Mouse (Mus musculus): ENCODE data around the gene Itprip. TPM values are rescaled to one million over a fixed set of nuclear protein-coding genes. Genes with fewer than 3 reads are reported as not detected.
"Not testable (repeated sequence)": the region's sequence is repeated elsewhere in the genome, so short reads cannot be mapped to it uniquely, and the experiment has no call there.

Gene Itprip
- total RNA-seq, 1 experiment from 2014 or later, result 18.6 TPM

- no peak for ATAC-seq (replicated peaks in 1 of 2; ENCODE audit: insufficient read depth in 1 of 2, low FRiP score in 2 of 2, low TSS enrichment in 1 of 2, low read depth in 1 of 2, poor library complexity in 2 of 2, severe bottlenecking in 2 of 2)
Observed at GRCm38 (mm10) chr19:47868951-47869350, 50.1 kb downstream of the Itprip start.

GRCm38 (mm10) chr19:47867628-47868175 is 51.4 kb downstream of the Itprip start:
- ATAC-seq (replicated peaks in 1 of 2; ENCODE audit: insufficient read depth in 1 of 2, low FRiP score in 2 of 2, low TSS enrichment in 1 of 2, low read depth in 1 of 2, poor library complexity in 2 of 2, severe bottlenecking in 2 of 2), result no peak

GRCm38 (mm10) chr19:47865353-47865947 is 53.6 kb downstream of the Itprip start, which contains the start of gene Gsto2:
Gsto2 (plus strand) TSS chr19:47865534.
- ATAC-seq (replicated peaks in 1 of 2; ENCODE audit: insufficient read depth in 1 of 2, low FRiP score in 2 of 2, low TSS enrichment in 1 of 2, low read depth in 1 of 2, poor library complexity in 2 of 2, severe bottlenecking in 2 of 2), result peak; percentile 99 to 100

GRCm38 (mm10) chr19:47864721-47865120 is 54.4 kb downstream of the Itprip start:
- no peak for ATAC-seq (replicated peaks in 1 of 2; ENCODE audit: insufficient read depth in 1 of 2, low FRiP score in 2 of 2, low TSS enrichment in 1 of 2, low read depth in 1 of 2, poor library complexity in 2 of 2, severe bottlenecking in 2 of 2)

- no peak for ATAC-seq (replicated peaks in 1 of 2; ENCODE audit: insufficient read depth in 1 of 2, low FRiP score in 2 of 2, low TSS enrichment in 1 of 2, low read depth in 1 of 2, poor library complexity in 2 of 2, severe bottlenecking in 2 of 2)
Observed at GRCm38 (mm10) chr19:47864051-47864450, 55.0 kb downstream of the Itprip start.

- no peak for ATAC-seq (replicated peaks in 1 of 2; ENCODE audit: insufficient read depth in 1 of 2, low FRiP score in 2 of 2, low TSS enrichment in 1 of 2, low read depth in 1 of 2, poor library complexity in 2 of 2, severe bottlenecking in 2 of 2)
Observed at GRCm38 (mm10) chr19:47862581-47862980, 56.5 kb downstream of the Itprip start.

- no peak for ATAC-seq (replicated peaks in 1 of 2; ENCODE audit: insufficient read depth in 1 of 2, low FRiP score in 2 of 2, low TSS enrichment in 1 of 2, low read depth in 1 of 2, poor library complexity in 2 of 2, severe bottlenecking in 2 of 2)
Observed at GRCm38 (mm10) chr19:47859180-47859579, 59.9 kb downstream of the Itprip start.

- ATAC-seq (replicated peaks in 1 of 2; ENCODE audit: insufficient read depth in 1 of 2, low FRiP score in 2 of 2, low TSS enrichment in 1 of 2, low read depth in 1 of 2, poor library complexity in 2 of 2, severe bottlenecking in 2 of 2), result no peak
Observed at GRCm38 (mm10) chr19:47857957-47858942, 60.8 kb downstream of the Itprip start.

- ATAC-seq (replicated peaks in 1 of 2; ENCODE audit: insufficient read depth in 1 of 2, low FRiP score in 2 of 2, low TSS enrichment in 1 of 2, low read depth in 1 of 2, poor library complexity in 2 of 2, severe bottlenecking in 2 of 2), result peak; percentile 91 to 92
Observed at GRCm38 (mm10) chr19:47854796-47855783, 64.0 kb downstream of the Itprip start, which contains the start of gene Gsto1. Gsto1 (plus strand) TSS chr19:47854970.

- ATAC-seq (replicated peaks in 1 of 2; ENCODE audit: insufficient read depth in 1 of 2, low FRiP score in 2 of 2, low TSS enrichment in 1 of 2, low read depth in 1 of 2, poor library complexity in 2 of 2, severe bottlenecking in 2 of 2), result peak; percentile 27 to 35
Observed at GRCm38 (mm10) chr19:47853951-47854795, 64.9 kb downstream of the Itprip start.

- no peak for ATAC-seq (replicated peaks in 1 of 2; ENCODE audit: insufficient read depth in 1 of 2, low FRiP score in 2 of 2, low TSS enrichment in 1 of 2, low read depth in 1 of 2, poor library complexity in 2 of 2, severe bottlenecking in 2 of 2)
Observed at GRCm38 (mm10) chr19:47853053-47853452, 66.0 kb downstream of the Itprip start.

- ATAC-seq (replicated peaks in 1 of 2; ENCODE audit: insufficient read depth in 1 of 2, low FRiP score in 2 of 2, low TSS enrichment in 1 of 2, low read depth in 1 of 2, poor library complexity in 2 of 2, severe bottlenecking in 2 of 2), result not testable (repeated sequence)
Observed at GRCm38 (mm10) chr19:47852131-47852530, 67.0 kb downstream of the Itprip start.

GRCm38 (mm10) chr19:47849735-47850134 is 69.4 kb downstream of the Itprip start:
- no peak for ATAC-seq (replicated peaks in 1 of 2; ENCODE audit: insufficient read depth in 1 of 2, low FRiP score in 2 of 2, low TSS enrichment in 1 of 2, low read depth in 1 of 2, poor library complexity in 2 of 2, severe bottlenecking in 2 of 2)

Data from hematopoietic stem cell, adult 5-6 weeks (primary cell).